Mouse (Mus musculus) c-Kit-positive CD71-negative TER-119-negative erythroid progenitor cells, embryonic 14.5 days (primary cell): ENCODE measurements around the gene Rps6kb1.
A peak's percentile ranks its signal among the peaks of the same experiment; 100 is the strongest.
"Not testable (repeated sequence)": the region's sequence is repeated elsewhere in the genome, so short reads cannot be mapped to it uniquely, and the experiment has no call there.

Experiments
- DNase-seq: peaks from one replicate; pipeline ENCODE4 v3.0.0-alpha.2; 2013; ENCODE audit warnings: low read depth

Gene Rps6kb1

DNA sequence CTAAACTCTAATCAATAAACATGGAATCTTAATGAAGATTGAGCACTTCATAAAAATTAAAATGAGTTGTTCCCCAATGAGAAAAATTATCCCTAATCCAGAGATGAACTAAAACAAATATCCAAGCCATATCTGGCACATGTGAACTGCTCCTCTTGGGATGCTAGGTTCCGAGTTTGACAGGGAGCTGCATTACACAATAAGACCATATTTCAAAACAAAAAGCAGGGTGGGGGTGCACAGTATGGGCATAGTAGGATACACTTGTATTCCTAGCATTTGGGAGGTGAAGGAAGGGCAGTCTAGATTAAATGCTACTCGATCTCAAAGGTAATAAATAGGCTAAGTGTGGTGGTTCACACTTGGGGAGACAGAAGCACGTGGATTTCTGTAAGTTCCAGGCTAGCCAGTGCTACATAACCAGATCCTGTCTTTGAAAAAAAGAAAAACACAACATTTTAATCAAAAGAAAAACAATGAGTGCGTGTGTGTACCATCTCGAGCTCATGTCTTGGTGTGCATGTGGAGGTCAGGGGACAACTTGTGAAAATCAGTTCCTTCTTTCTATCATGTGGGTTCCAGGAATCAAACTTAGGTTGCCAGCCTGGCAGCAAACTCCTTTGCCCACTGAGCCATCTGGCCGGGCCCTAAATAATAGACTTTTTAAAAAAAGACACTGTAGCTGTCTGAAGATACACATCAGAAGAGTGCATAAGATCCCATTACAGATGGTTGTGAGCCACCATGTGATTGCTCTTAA is 4.7 kb downstream of the Rps6kb1 start:
- DNase-seq, result no peak

DNA sequence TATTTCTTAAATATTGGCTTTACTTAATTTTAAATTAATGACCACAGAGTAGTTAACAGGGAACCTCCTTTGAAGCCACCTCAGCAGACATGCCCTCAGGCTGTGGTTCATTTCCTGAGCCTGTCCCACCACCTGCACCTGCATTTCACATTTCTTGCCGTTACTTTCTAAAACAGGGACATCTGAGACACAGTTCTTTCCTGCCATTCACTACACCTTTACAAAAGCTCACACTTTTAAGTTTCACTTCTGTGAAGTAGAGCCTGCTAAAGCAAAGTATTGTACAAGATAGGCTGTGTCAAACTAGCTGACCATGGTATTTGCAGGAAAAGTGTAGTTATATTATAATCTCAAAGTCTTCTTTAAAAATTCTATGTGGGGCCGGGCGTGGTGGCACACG is 5.8 kb downstream of the Rps6kb1 start:
- no peak for DNase-seq

GRCm38 (mm10) chr11:86534201-86534910 is 10.2 kb downstream of the Rps6kb1 start:
- DNase-seq, result no peak

GRCm38 (mm10) chr11:86533302-86533701 is 11.3 kb downstream of the Rps6kb1 start:
- DNase-seq, result not testable (repeated sequence)

DNA sequence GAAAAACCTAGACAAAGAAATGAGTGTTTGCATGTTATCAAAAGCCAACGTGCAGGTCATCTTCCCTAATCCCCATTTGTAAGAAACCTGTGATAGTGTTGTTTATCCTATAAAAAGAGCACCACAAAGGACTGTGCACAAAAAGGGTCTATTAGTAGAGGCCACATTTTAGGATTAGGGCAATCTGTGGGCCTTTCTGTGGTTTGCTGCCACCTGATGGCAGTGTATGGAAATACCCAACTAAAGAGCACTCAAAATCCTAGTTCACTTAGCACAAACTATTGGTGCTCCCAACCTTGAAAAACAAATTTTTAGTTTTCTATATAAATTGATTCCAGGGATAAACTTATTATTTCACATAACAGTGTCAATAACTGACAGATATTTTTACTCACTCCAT is 11.8 kb downstream of the Rps6kb1 start:
- DNase-seq, result peak; percentile 31

GRCm38 (mm10) chr11:86527528-86527927 is 17.1 kb downstream of the Rps6kb1 start:
- DNase-seq, result no peak

DNA sequence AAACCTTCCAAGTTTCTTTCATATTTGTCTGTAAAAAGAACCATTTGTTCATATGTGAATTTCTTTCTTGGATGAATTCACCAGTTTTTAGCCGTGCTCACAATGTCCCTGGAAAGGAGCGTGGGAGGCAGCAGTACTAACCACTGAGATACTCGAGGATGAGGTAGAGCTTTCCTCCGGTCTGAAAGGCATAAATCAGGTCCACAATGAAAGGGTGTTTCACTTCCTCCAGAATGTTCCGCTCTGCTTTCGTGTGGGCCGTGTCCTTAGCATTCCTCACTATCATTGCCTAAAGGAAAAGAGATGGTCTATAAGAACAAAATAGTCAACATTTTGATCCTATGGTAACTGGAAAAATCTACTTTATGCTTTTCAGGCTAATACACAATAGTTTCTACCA is 24.9 kb downstream of the Rps6kb1 start:
- DNase-seq, result no peak

DNA sequence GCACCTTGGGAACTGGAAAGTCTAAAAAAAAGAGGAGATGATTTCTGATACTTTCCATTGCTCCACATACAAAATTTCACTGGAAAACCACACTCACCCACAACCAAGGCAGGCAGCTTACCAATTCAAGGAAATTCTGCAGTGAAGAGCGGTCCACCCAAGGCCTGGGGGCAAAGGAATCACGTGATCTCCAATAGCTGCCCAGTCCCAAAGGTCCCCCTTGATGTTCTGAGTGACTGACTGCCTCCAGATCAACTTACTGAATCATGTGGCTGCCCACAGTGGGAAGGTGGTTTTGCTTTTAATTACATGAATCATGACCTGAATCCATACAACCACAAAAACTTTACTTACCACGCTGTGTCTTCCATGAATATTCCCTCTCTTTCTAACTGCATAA is 27.4 kb downstream of the Rps6kb1 start:
- DNase-seq, result no peak

DNA sequence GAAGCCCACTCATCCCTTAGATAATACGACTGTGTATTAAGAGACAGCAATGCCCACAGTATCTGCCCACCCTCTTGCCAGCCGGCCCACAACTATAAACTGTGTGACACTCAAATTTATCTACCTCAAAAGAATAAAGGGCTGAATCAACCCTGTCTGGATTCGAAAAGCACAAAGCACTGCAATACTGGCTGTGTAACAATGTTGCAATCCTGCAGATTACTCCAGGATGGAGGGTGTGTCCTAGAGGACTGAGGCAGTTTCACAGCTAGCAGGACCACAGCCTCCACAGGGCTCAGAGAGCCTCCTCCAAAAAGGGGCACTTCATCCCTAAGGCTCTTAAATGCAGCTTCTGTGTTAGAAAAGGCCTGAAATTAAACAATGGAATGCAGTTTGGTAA is 28.0 kb downstream of the Rps6kb1 start:
- no peak for DNase-seq

DNA sequence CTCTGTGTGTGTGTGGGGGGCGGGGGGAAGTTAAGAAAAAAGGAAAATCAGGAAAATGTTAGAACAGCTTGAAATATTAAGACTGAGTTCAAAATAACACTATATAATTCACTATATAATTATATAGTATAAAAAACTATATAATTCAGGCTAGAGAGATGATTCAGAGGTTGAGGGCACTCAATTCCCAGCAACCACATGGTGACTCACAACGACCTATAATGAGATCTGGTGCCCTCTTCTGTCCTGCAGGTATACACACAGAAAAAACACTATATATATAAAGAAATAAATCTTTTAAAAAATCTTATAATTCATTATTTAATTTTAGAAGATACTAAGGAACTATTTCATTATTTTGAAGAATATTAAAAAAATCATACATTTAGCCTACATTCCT is 36.6 kb downstream of the Rps6kb1 start:
- DNase-seq, result no peak

DNA sequence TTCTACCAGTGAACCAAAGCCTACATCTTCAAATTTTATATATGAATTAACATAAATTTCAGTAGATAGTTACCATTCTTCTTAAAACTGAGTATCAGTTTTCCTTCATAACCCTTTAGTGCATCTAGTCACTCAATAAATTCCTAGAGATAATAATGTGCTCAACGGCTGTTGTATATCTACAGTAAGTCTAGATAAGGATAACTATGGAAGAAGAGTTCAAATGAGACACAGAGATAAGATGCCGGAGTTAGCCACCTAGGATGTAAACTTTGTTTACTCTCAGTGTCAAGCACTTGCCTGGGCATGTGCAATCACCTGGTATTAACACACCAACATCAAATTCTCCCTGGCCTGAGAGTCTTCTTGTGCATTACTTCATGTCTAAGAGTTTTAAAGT is 37.3 kb downstream of the Rps6kb1 start:
- DNase-seq, result no peak

DNA sequence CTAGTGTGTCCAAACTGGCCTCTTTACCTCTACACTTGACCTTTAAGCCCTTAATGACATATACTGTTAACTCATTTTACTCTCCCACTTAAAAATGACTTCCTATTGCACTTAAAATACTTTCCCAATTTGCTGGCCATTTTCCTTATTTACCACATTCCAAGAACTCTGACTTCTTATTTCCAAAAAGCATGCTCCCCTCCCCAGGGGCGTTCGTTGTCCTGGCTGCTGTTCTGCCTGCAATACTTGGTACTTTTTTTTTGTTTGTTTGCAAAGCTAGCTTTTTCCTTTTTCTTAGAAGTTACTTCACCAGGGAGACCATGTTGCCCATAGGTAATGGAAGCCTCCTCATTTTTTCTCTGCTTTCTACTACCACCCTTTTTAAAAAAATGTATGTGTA is 41.5 kb downstream of the Rps6kb1 start:
- DNase-seq, result no peak

DNA sequence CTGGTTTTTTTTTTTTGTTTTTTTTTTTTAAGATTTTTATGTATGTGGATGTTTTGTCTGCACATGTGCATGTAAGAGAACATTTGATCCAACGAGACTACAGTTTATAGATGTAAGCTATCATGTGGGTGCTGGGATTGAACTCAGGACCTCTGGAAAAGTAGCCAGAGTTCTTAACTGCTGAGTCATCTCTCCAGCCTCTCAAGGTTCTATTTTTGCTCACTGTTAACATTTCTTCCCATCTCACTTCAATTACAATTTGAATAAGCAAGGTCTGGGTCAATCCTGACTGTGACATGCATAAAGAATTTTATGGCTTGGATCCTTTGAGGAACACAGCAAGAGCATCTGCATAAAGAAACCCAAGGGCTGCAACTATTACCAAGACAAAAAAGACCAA is 43.8 kb downstream of the Rps6kb1 start:
- DNase-seq, result no peak

DNA sequence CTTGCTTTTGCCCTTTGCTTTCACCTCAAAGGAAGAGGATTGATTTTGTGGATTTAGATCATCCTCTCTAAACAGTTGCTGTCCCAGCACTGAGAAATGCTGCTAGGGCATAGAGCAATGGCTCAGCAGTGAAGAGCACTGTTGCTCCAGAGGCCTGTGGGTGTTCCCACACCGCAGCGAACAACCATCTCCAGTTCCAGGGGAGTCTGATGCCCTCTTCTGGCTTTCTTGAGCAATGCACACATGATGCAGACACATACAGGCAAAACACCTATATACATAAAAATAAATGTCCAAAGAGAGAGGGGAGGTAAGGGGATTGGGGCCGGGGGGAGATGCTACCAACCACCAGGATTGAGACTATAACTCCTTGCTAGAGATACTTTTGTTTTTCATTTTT is 46.7 kb downstream of the Rps6kb1 start:
- no peak for DNase-seq

- no peak for DNase-seq
These were observed 47.2 kb downstream of the Rps6kb1 start for GRCm38 (mm10) chr11:86497356-86497755.

DNA sequence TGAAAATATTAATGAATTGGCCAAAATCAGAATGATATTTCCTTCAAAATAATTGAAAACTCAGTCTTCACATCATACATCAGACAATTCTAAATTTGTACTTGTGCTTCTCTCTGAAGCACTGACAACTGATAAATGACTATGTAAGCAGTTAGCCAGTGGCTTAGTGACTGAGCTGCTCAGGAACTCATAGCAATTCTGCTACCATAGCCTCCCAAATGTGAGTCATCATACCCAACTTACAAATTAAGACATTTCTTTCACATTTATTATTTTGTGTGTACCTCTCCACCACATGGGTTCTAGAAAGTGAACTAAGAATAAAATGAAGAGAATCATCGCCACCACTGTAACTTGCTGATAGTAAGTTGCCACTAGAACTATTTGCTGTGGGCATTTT is 53.8 kb downstream of the Rps6kb1 start:
- no peak for DNase-seq

GRCm38 (mm10) chr11:86484910-86485510 is 59.6 kb downstream of the Rps6kb1 start:
- DNase-seq, result no peak

GRCm38 (mm10) chr11:86484101-86484868 is 60.3 kb downstream of the Rps6kb1 start, which contains the start of gene Rnft1:
Gene Rnft1 (plus strand): TSS chr11:86484657.
- peak; percentile 97 for DNase-seq

- DNase-seq, result no peak
These were observed 71.0 kb downstream of the Rps6kb1 start for GRCm38 (mm10) chr11:86473576-86473975.

GRCm38 (mm10) chr11:86472771-86473171 is 71.8 kb downstream of the Rps6kb1 start:
- DNase-seq, result no peak

GRCm38 (mm10) chr11:86471785-86472184 is 72.8 kb downstream of the Rps6kb1 start:
- no peak for DNase-seq

GRCm38 (mm10) chr11:86468971-86469370 is 75.6 kb downstream of the Rps6kb1 start:
- DNase-seq, result no peak
